Mouse (Mus musculus) cerebral cortex, adult 2 months (tissue): ENCODE measurements around the gene Mindy3.

Experiments
- WGBS: fragments of 180-500 bp; shearing (Covaris S2); methylation state at CpG from one replicate; pipeline ENCODE4 v1.1.7; 2018; 5-methylcytosine and 5-hydroxymethylcytosine counted together

Mindy3 gene

DNA sequence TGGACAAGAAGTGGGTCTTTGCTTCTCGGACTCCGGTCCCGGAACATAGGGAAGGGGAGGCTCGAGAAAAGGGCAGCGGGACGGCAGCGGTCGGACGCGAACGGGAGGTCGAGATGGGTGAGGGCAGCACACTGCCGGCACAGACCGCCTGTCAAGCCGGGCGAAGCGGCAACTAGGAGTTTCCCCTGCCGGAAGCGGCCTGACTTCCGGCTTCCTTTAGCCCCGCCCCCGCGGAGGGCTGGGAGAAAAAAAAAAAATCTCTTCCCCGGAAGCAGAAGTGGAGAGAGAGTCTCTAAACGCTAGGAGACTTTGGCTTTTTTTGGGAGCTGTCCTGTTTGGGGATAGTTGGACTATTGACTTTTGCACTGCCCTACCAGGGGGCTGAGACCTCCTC lies at the start of gene Mindy3:
Mindy3 (minus strand) TSS at position 209 of the 394 bp plus-strand sequence.
- WGBS: 1% methylated on average over 25 of the region's 25 CpGs

DNA sequence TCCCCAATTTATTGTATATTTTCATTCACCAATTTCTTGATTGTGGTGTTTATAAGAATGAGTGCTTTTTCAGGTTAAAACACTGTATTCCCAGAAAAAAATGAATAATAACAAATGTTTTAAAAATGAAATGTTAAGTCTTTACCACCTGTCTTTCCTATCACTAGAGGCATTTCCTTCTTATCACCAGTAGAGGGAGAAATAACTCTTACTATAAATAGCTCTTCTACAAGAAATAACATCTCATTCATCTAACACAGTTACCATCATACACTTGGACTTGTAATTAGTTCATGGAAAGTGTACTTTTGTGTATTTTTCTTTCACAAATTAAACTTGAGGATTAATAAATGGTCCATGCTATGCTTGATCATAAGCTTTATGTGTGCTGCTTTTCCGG lies 40.5 kb upstream of the Mindy3 start:
- 82% methylated on average over 1 of the region's 1 CpGs for WGBS

DNA sequence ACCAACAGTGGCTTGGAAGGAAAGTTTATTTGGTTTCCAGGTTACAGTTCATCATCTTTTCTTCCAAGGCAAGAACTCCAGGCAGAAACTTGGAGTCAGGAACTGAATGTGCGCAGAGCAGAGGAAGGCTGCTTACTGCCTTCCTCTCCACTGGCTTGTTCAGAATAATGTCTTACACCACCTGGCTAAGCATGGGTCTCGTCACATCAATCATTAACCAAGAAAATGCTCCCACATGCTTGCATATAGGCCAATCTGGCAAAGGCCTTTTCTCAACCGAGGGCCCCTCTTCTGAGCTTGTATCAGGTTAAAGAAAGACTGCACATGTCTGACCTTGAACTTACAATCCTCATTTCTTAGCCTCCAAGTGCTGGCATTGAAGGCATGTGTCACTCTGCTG lies 30.8 kb upstream of the Mindy3 start:
- WGBS: 90% methylated on average over 3 of the region's 3 CpGs

DNA sequence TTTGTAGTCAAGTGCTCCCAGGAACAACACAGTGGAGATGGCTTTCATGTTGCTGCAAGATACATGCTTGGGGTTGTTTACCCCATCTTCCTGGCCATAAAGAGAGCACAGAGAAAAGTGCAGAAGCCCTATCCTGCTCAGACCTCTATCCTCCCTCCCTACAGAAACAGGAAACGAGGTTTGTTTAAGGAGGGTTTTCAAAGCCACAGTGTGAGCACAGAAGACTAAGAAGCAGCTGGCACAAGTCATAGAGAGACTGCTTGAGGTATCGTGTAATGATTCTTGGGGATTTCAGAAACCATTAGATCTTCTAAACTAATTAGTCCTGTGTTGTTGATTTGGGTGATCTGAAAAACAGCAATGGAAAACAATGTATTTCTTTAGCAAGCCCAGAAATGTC lies 20.3 kb upstream of the Mindy3 start:
- WGBS: 45% methylated on average over 2 of the region's 2 CpGs

DNA sequence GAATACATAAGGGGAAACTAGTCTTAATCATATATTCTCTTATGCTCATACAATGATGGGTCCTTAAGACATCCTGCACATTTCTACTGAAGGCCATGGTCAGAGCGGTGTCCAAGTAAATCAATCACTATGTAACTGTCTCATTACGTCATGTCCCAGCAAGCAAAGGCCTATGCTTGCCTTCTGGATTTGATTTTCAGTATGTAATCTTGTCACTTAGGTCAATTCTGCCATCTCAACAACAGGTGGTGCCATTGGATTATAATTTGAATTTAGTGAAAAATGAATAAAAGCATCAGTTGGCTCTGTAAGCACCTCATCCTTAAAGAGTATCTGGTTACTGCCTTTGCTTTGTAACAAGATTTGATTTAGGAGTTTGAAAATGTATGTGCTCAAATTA lies 18.9 kb upstream of the Mindy3 start:
- WGBS: 62% methylated on average over 2 of the region's 2 CpGs

DNA sequence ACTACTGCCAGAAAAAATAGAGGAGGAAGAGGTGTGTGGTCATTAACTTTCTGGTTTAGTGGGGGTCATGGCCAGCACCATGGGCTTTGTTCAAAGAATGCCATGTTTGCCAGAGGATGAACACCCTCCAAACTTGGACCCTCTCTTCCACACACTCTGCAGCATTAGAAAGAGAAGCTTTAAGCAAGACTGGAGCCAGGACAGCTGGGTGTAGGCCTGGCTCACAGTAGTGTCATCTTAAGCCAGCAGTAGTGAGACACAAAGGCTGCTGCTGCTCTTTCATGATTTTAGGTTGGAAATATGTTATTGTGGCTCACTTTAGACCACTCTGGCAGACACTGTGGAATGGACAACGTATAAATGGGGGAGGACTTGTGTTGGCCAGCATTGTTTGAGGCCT lies 12.8 kb upstream of the Mindy3 start:
- WGBS: 55% methylated on average over 1 of the region's 1 CpGs

DNA sequence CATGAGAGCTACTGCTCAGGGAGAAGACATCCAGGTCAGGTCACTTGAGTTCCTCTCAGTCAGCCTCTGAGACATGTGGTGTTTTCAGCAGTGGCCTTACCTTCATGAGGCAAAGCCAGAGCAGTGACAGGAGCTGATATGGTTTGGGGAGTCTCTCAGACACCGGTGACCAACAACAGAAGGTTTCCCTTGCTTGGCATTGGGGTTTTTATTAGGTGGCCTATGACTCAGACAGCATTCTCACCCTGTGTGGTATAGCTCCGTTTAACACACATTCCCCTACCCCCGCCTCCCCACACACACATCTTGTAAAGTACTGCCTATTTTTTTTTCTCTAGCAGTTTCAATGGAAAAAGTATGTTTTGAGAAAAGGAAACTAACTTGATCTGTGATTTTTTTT lies 5.1 kb upstream of the Mindy3 start:
- WGBS: 77% methylated on average over 3 of the region's 3 CpGs

DNA sequence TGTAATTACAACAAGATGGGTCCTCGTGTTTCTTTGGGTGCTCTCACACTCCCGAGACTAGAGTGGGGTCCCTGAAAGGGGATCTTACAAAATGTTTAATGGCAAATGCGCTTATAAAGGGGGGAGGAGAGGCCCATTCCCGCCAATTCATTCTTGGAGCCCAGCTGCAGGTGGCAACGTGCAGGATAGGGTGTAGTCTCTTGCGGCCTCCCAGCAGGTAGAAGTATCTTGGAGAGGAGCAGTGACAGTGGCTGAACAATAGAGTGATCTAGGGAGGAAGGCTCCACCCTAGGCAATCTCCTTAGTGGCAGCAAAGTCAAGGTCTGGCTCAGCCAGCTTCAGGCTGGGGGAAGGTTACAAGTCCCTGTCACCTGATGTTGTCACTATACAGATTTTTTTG lies 4.2 kb upstream of the Mindy3 start:
- WGBS: 75% methylated on average over 6 of the region's 6 CpGs

DNA sequence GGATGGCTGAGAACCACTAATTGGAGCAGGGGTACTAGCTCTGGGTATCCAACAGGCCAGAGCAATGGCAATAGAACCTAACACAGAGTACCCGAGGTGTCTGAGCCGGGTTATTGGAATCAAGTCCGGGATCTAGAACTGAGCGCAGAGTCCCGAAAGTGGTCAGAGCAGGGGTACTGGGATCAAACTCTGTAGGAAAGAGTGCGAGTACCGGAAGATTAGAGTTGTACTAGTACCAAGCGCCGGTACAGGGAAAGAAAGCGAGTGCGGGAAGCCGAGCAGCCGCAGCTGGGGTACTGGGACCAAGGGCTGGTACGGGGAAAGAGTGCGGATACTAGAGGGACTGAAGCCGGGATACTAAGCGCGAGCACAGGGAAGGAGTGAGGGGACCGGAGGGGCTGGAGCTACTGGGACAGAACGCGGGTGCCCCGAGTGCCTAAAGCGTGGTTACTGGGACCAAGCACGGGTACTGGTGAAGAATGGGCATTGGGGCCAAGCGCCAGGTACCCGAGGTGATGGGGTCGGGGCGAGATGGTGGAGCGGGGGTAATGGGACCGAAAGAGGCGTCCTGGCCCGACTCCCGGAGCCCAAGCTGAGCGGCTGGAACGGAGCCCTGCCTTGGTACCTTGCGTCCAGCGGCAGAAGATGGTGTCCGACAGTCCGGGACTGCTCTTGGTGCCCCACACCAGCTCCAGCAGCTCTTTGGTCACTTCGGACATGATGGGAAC lies 572 bp downstream of the Mindy3 start:
- WGBS: 1% methylated on average over 40 of the region's 40 CpGs

DNA sequence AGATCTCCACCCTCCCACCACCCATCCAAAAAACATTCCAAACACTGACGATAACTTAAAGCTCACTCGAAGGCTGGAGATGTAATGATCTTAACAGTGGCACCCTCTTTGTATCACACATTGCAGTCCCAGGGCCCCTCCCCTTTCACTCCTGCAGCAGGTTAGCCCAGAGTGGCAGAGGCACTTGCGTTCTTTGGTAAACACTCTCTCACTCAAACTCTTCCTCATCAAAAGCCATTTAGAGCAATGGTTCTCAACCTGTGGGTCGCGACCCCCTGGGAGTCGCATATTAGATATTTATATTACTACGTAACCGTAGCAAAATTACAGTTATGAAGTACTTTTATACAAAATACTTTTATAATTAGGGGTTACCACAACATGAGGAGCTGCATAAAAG lies 1.1 kb downstream of the Mindy3 start:
- WGBS: 36% methylated on average over 8 of the region's 8 CpGs

DNA sequence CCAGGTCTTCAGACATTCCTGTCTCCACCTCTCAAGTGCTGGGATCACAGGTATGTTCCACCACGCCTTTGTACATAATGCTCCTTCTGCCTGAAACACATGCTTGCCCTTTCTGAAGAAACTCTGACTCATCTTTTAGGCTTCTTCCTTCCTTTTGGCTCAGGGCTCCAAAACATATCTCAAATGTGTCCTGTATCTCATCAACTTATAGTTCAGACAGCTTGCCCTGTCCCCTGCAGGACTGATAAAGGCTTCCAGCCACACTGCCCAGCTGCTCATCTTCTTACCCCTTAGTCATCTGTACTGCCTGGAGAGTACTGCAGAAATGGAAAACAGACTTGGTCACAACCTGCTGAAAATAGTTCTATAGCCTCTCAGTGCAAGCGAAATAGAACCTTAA lies 7.0 kb downstream of the Mindy3 start:
- 87% methylated on average over 2 of the region's 2 CpGs for WGBS

DNA sequence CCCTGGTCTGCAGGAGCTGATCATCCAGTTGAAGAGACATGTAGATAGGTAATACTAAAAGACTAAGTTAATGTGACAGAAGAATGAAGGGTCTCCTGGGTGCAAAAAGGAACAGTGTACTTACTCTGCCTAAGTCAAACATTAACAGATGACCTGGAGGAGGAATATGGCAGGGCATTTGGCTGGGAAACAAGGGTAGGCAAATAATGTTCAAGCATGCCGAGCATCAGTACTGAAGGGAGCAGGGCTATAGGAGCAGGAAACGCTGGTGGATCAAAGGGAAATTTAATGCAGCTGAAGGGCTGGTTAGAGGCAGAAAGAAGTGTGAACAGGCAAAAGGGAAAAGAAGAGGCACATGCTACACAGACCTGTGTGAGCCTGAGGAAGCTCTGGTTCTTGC lies 8.1 kb downstream of the Mindy3 start:
- WGBS: 61% methylated on average over 2 of the region's 2 CpGs

DNA sequence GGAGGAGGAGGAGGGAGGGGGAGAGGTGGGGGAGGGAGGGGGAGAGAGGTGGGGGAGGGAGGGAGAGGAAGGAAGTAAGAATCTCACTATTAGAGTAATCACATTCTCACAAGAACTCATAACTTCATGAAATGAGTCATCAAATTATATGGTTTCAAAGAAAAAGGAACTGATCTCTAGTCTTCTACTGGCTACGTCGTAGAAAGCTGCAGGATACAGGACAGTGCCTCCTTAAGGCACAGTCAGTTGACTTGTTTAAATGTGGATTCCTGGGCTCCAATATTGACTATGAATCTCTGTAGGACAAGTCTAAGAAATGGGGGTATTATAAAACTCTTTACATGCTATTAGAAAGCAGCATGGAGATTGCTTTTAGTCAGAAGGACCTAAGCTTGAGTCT lies 12.5 kb downstream of the Mindy3 start:
- 88% methylated on average over 2 of the region's 2 CpGs for WGBS

DNA sequence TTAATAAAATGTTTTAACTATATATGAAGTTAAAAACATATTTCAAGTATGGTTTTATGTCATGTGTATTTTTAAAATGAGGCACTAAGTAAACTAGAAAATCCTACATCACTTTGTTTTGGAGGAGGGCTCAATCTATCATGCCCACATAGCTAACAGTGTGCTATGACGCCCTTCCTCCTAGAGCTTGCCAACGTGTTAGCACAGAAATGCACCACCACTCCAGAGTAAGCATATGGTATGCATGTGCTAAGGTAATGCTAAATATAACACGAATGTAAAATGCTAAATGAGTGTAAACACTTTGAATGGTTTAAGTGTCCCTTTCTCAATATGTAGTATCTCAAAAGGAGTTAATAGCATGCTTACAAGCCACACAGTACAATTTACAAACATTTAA lies 16.8 kb downstream of the Mindy3 start:
- 48% methylated on average over 3 of the region's 3 CpGs for WGBS

DNA sequence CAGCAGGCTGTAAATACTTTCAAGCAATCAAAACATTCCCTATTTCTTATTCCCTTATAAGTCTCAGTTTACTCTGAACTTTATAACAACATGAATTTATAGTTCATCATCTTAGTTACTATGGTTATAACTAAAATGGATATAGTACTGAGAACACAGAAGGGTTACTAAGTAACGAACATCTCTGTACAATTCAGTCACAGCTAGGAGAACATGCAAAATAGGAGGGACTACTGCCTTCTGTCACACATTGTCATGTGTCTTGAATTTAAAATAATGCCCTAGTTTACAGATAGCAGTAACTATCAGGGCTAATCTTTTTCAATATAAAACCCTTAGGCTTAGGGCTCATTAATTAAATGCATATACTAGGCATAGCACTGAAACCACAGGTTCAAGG lies 18.1 kb downstream of the Mindy3 start:
- 64% methylated on average over 1 of the region's 1 CpGs for WGBS

DNA sequence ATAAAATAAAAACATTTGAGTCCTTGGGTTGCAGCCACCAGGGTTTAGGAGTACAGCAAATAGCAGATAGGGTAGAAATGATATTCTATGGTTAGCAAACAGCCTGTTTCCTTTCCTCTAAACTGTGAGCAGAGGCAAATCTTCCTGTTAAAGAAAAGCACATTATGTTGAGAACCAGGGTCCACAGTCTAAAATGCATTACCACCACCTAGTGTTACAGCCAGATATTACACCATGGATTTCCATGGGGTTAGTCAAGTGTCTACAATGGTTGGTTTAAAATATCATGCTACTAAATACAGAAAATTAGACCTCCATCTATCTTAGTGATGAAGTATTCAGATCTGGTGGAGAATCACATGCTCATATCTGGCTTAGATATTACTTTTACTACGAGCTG lies 30.2 kb downstream of the Mindy3 start:
- WGBS: 40% methylated on average over 1 of the region's 1 CpGs

DNA sequence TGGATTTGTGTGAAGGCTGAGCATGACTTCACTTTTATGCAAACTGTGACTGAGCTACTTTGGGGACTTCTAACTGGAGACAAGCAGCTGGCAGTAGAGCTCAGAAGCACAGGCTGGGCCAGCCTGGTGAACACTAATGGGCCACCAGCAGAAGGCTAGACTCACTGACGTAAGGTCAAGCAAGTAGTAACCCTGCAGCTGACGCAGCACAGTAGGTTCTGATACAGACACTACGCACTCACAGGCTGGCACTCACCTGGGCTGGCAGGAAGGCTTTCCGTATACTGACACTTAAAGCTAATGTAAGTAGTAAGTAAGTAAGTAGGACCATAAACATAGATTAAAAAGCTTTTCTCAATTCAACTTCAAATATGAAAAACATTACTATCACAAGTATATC lies 30.7 kb downstream of the Mindy3 start:
- WGBS: 94% methylated on average over 4 of the region's 4 CpGs

DNA sequence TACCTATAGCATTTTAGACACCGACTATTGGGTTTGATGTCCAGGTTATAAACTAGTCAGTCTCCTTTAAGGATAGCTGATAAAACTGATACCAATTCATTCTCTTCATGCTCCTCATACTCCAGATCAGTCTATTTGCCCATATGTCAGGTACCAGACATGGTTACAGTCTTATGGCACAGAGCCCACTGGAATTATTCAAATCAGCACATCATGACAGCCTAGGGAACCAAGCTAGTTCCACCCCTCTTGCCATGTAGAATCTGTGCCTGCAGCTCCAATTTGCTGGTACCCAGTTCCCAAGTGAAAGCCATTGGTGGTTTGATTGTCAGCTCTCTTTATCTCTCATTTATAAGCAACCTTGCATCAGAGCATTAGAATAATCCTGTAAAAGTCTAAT lies 34.9 kb downstream of the Mindy3 start:
- 98% methylated on average over 1 of the region's 1 CpGs for WGBS

DNA sequence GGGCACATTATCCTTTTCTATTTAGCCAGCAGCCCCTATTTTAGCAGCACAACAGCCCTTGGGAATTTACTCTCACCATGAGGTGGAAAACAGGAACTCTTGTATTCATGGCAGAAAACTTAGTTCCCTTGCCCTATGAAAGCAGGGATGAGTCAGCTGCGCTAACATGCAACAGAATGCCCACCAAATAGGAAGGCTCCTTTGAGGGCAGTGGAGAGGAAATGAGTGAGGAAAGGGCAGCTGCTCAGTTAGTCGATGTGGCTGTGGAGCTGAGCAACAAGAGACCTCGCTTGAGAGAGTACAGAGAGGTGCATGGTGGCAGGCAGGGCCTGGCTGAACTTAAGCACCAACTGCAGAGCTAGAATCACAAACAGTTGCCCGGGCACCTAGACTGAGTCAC lies 36.6 kb downstream of the Mindy3 start:
- WGBS: 77% methylated on average over 4 of the region's 4 CpGs

DNA sequence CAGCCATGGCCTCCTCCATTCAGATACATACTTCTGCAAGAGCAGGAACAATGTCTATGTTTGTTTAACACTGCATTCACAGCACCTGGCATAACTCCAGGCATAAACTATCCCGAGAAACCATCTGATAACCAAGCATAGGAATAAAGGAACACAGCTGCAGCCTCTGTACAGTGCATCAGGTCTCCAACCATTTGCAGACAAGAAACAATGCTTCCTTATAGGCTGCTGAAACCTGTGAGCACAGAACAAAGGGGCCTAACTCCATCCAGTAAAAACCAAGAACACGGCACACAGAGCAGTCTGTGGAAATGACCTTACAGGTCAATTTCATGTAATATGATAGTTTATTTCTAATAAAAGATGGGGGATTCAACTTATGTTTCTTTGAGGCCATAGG lies 39.0 kb downstream of the Mindy3 start:
- whole genome bisulfite sequencing: 50% methylated on average over 2 of the region's 2 CpGs

DNA sequence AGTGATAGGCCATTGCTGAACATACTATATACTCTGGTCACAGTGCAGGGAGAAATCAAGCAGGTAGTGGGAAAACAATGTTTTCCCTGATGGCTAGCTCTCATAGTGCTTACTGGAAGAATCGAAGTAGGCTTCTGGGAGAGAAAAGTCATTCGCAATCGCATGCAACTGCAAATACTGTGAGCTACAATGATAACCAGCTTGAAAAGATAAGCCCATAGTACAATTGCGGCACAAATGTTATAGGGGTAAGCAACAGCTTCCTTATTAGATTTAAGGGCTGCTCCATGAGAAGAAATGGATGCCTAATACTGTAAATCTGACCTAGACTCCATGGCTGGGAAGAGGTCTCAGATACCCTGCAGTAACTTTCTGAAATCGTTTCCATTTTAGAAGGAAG lies 40.7 kb downstream of the Mindy3 start:
- WGBS: 98% methylated on average over 5 of the region's 5 CpGs

DNA sequence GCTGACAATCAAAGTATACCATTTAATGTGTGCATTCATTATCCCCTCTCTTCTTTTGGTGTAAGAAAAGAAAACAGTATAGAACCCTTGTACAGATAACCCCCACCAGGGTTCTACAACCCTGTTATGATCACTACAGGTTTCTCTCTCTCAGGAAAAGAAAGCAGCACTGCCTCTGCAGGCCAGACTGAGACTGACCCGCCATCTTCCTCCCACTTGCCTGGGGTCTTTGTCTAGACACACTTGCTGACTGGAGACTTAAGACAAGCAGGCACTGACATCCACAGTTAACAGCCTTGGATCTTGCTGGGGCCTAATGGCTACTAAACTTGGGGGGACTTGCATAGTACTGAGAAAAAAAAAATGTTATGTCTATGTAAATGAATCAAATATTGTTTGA lies 42.2 kb downstream of the Mindy3 start:
- WGBS: 64% methylated on average over 1 of the region's 1 CpGs

DNA sequence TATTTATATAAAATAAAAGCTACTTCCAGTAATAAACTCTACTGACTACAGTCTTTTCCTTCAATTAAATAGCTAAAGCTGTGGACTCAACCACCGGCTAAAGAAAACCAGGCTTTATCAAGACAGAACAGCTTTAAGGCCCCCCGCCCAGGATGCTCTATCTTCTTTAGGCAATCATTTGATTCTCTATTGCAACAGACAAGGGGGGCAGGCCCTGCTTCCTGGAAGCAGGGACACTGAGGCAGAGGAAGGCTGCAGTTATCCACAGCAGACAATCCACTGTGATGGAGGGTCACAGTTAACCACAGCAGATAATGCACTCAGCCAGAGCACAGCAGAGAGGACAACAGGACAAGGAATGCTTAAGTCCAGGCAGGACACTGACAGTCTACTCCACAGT lies 46.4 kb downstream of the Mindy3 start:
- WGBS: 97% methylated on average over 2 of the region's 2 CpGs

DNA sequence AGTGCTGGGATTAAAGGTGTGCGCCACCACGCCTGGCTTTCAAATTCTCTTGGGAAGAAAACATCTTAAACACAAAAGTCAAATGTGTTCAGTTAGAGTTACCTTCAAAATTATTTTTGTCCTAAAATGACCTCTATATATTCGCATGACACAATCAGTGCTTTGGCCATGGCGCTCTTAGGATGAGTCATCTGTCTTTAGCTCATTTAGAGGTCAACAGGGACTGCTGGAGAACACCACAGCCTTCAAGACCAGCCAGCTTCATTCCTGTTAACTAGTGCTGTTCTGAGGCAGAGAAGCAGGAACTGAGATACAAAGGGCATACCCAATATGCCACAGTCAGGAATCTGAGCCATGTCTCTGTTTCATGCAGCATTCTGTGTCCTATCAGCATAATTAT lies 47.9 kb downstream of the Mindy3 start:
- WGBS: 97% methylated on average over 4 of the region's 4 CpGs
